Mouse (Mus musculus) small intestine, adult 2 months (tissue): ENCODE measurements around the gene Ugt2b37.
"Not testable (repeated sequence)": the region's sequence is repeated elsewhere in the genome, so short reads cannot be mapped to it uniquely, and the experiment has no call there.

Source experiments
- CTCF ChIP-seq: fragments of 200-500 bp; IDR thresholded peaks from 2 replicates; pipeline ENCODE4 v1.5.1; 2012; ENCODE audit warnings: low read depth, mild to moderate bottlenecking, control low read depth, inconsistent platforms, low read length, moderate library complexity, mixed read lengths; ENCODE audit not compliant: insufficient replicate concordance, insufficient read length; ENCODE audit errors: extremely low read depth
- POLR2A ChIP-seq: fragments of 200-500 bp; IDR thresholded peaks from 2 replicates; pipeline ENCODE4 v1.6.1; 2012; ENCODE audit warnings: low read depth, mild to moderate bottlenecking, control low read depth, inconsistent platforms, low read length, moderate library complexity

DNA sequence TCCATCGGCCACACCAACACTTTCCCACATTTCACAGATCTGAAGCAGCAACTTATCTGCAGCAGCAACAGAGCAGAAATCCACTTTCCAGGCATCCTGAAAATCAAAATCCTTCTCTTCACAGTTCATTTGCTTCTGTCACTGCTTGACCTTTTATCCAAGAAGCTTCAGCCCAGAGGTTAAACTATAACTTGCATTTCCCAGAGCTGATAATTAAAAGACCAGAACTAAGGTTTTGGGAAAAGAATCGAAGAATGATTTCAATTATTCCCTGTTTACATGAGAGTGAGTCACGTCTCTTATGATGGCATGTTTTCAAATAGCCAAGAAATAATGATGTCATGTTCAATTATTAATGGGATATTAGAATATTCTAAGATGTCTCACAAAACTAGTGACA, at the start of gene Ugt2b37:
- not testable (repeated sequence) for TF ChIP-seq CTCF, POLR2A
